ENCODE assay signal across 21 mouse cellular contexts in genomic region chr9:54745740-54746370, GRCm38 (mm10). TPM values are rescaled to one million over a fixed set of nuclear protein-coding genes. Genes with fewer than 3 reads are reported as not detected.
DNase-seq lines count a peak whose midpoint lies in the region; ATAC-seq and TF ChIP-seq lines count a peak whose summit lies in the region.
"Had no signal": no experiment of that assay in that cellular context is flagged by ENCODE, and none has a peak within 500 bp of the region (broad histone marks: within the 10 kb centered on the region; RNA-seq: fewer than 3 reads in every experiment).

No protein-coding gene starts in this region.

- ATAC-seq in intestine, embryonic 15.5 days: peak; percentile 49; the same call in 1 of the 2 replicates
- ATAC-seq in intestine, postnatal 0 days: no peak
- 0 out of 2 replicates have a peak, but pooled peaks have one; percentile 23 for ATAC-seq in stomach, embryonic 14.5 days (ENCODE audit: insufficient number of reproducible peaks, insufficient read depth, low FRiP score, low read depth)
- ATAC-seq in stomach, postnatal 0 days (ENCODE audit: low FRiP score, low TSS enrichment): no peak
- ATAC-seq: forebrain, embryonic 15.5 days had no signal

- no peak overlapping the region for H3K27ac ChIP-seq in intestine, embryonic 15.5 days
- no peak overlapping the region for H3K27ac ChIP-seq in intestine, postnatal 0 days (ENCODE audit: low read depth, low read length)
- no peak overlapping the region for H3K27ac ChIP-seq in stomach, embryonic 14.5 days (ENCODE audit: low read length)
- H3K27ac ChIP-seq in stomach, postnatal 0 days (replicated peaks): no peak overlapping the region
- peak overlapping the region; percentile 50 for H3K27ac ChIP-seq in limb, embryonic 10.5 days
- H3K27ac ChIP-seq: embryonic facial prominence, embryonic 15.5 days; forebrain, embryonic 15.5 days; gastrocnemius, adult 2 months; heart, embryonic 10.5 days; kidney, postnatal 0 days; liver, embryonic 14.5 days had no signal

- H3K4me1 ChIP-seq in intestine, embryonic 15.5 days (replicated peaks): no peaks in the 10 kb centered on the region
- H3K4me1 ChIP-seq in intestine, postnatal 0 days (replicated peaks; ENCODE audit: control insufficient read depth, insufficient read depth, low read length): no peaks in the 10 kb centered on the region
- H3K4me1 ChIP-seq in stomach, embryonic 14.5 days (ENCODE audit: control insufficient read depth, insufficient read depth, low read length): no peaks in the 10 kb centered on the region
- no peaks in the 10 kb centered on the region for H3K4me1 ChIP-seq in stomach, postnatal 0 days (replicated peaks; ENCODE audit: control insufficient read depth, insufficient read depth)
- H3K4me1 ChIP-seq in limb, embryonic 10.5 days: peaks cover 31% of the 10 kb centered on the region

- no peaks in the 10 kb centered on the region for H3K36me3 ChIP-seq in intestine, embryonic 15.5 days
- no peaks in the 10 kb centered on the region for H3K36me3 ChIP-seq in intestine, postnatal 0 days (ENCODE audit: control insufficient read depth, insufficient read depth)
- H3K36me3 ChIP-seq in stomach, embryonic 14.5 days (ENCODE audit: control insufficient read depth, insufficient read depth, low read length): no peaks in the 10 kb centered on the region
- no peaks in the 10 kb centered on the region for H3K36me3 ChIP-seq in stomach, postnatal 0 days (ENCODE audit: control insufficient read depth, insufficient read depth, low read length)
- no peaks in the 10 kb centered on the region for H3K36me3 ChIP-seq in limb, embryonic 10.5 days
- H3K36me3 ChIP-seq: embryonic facial prominence, embryonic 15.5 days; forebrain, embryonic 15.5 days; heart, embryonic 10.5 days had no signal

- no peak for TF ChIP-seq CTCF in intestine, postnatal 0 days (IDR thresholded peaks at IDR 0.05; ENCODE audit: low read depth)
- no peak for TF ChIP-seq CTCF in stomach, postnatal 0 days (IDR thresholded peaks at IDR 0.05; ENCODE audit: low read depth)

- no peak for TF ChIP-seq EP300 in stomach, postnatal 0 days (optimal IDR thresholded peaks at IDR 0.05)

- no peak overlapping the region for H3K4me2 ChIP-seq in intestine, embryonic 15.5 days (replicated peaks)
- no peak overlapping the region for H3K4me2 ChIP-seq in intestine, postnatal 0 days (replicated peaks; ENCODE audit: low read depth)
- no peak overlapping the region for H3K4me2 ChIP-seq in stomach, embryonic 14.5 days (replicated peaks; ENCODE audit: low read depth, low read length)
- no peak overlapping the region for H3K4me2 ChIP-seq in stomach, postnatal 0 days (replicated peaks; ENCODE audit: low read depth)
- H3K4me2 ChIP-seq: embryonic facial prominence, embryonic 15.5 days; forebrain, embryonic 15.5 days had no signal

- WGBS in intestine, embryonic 15.5 days: 51% methylated on average over 13 of the region's 13 CpGs
- WGBS in intestine, postnatal 0 days: 57% methylated on average over 13 of the region's 13 CpGs
- 23% methylated on average over 13 of the region's 13 CpGs for WGBS in stomach, embryonic 14.5 days
- WGBS in stomach, postnatal 0 days: 39% methylated on average over 13 of the region's 13 CpGs
- 48% methylated on average over 13 of the region's 13 CpGs for WGBS in limb, embryonic 10.5 days

- no peaks in the 10 kb centered on the region for H3K9me3 ChIP-seq in intestine, embryonic 15.5 days
- no peaks in the 10 kb centered on the region for H3K9me3 ChIP-seq in intestine, postnatal 0 days (ENCODE audit: control insufficient read depth)
- no peaks in the 10 kb centered on the region for H3K9me3 ChIP-seq in stomach, embryonic 14.5 days (ENCODE audit: control insufficient read depth, low read depth, low read length)
- H3K9me3 ChIP-seq in stomach, postnatal 0 days (ENCODE audit: control insufficient read depth, low read length): no peaks in the 10 kb centered on the region
- no peaks in the 10 kb centered on the region for H3K9me3 ChIP-seq in limb, embryonic 10.5 days (replicated peaks)
- H3K9me3 ChIP-seq: embryonic facial prominence, embryonic 15.5 days; forebrain, embryonic 15.5 days; heart, embryonic 10.5 days had no signal

- DNase-seq in stomach, postnatal 0 days (ENCODE audit: low spot score): no peak
- DNase-seq in limb, embryonic 10.5 days (ENCODE audit: low spot score): no peak
- DNase-seq in layer of hippocampus, postnatal 36 days: no peak
- no peak for DNase-seq in cerebellum, adult 8-10 months
- no peak for DNase-seq in left cerebral cortex, postnatal 36 days (ENCODE audit: low spot score in 2 of 2)
- DNase-seq: cerebellum, postnatal 14 days; gastrocnemius, adult 2 months; left cerebral cortex, postnatal 4 days; lung, postnatal 10 days; right cerebral cortex, postnatal 25 days; thymus, postnatal 36 days had no signal

- H3K4me3 ChIP-seq in intestine, embryonic 15.5 days (replicated peaks): no peak overlapping the region
- H3K4me3 ChIP-seq in intestine, postnatal 0 days (ENCODE audit: low read depth, low read length): no peak overlapping the region
- no peak overlapping the region for H3K4me3 ChIP-seq in stomach, embryonic 14.5 days (ENCODE audit: low read depth, low read length)
- H3K4me3 ChIP-seq in stomach, postnatal 0 days (ENCODE audit: low read depth, low read length): no peak overlapping the region
- H3K4me3 ChIP-seq in limb, embryonic 10.5 days: no peak overlapping the region
- H3K4me3 ChIP-seq: embryonic facial prominence, embryonic 15.5 days; forebrain, embryonic 15.5 days; gastrocnemius, adult 2 months; heart, embryonic 10.5 days had no signal

- intact Hi-C loops in left cerebral cortex, postnatal 36 days (cut with DNase I): no loop called here

- H3K9ac ChIP-seq in intestine, embryonic 15.5 days: no peak overlapping the region
- H3K9ac ChIP-seq in intestine, postnatal 0 days (ENCODE audit: low read depth, low read length): no peak overlapping the region
- no peak overlapping the region for H3K9ac ChIP-seq in stomach, embryonic 14.5 days (replicated peaks; ENCODE audit: low read depth, low read length)
- H3K9ac ChIP-seq in stomach, postnatal 0 days (ENCODE audit: low read length): no peak overlapping the region
- H3K9ac ChIP-seq: embryonic facial prominence, embryonic 15.5 days; forebrain, embryonic 15.5 days; liver, embryonic 14.5 days had no signal

- no peaks in the 10 kb centered on the region for H3K27me3 ChIP-seq in intestine, embryonic 15.5 days (replicated peaks)
- no peaks in the 10 kb centered on the region for H3K27me3 ChIP-seq in intestine, postnatal 0 days (replicated peaks; ENCODE audit: control insufficient read depth, insufficient read depth, low read length)
- H3K27me3 ChIP-seq in stomach, embryonic 14.5 days (ENCODE audit: control insufficient read depth, insufficient read depth, low read length): no peaks in the 10 kb centered on the region
- H3K27me3 ChIP-seq in stomach, postnatal 0 days (ENCODE audit: control insufficient read depth, insufficient read depth, low read length): no peaks in the 10 kb centered on the region
- H3K27me3 ChIP-seq in limb, embryonic 10.5 days (ENCODE audit: low read depth, poor library complexity, severe bottlenecking): no peaks in the 10 kb centered on the region
- H3K27me3 ChIP-seq: embryonic facial prominence, embryonic 15.5 days; forebrain, embryonic 15.5 days had no signal

RNA-seq across cellular contexts. Expression of gene Wdr61, which starts 11.5 kb away (rescaled TPM):
- 149 and 152 TPM in 2 replicates for polyA plus RNA-seq in intestine, embryonic 15.5 days (2015; fragmentation: Nextera tagmentation; extraction: Ambion mirVana)
- polyA plus RNA-seq in intestine, postnatal 0 days (2015; fragmentation: Nextera tagmentation; extraction: Ambion mirVana): 108 and 111 TPM in 2 replicates
- polyA plus RNA-seq in stomach, embryonic 14.5 days (2014; fragmentation: Nextera tagmentation; extraction: Ambion mirVana): 169 and 175 TPM in 2 replicates
- 129 and 132 TPM in 2 replicates for polyA plus RNA-seq in stomach, postnatal 0 days (2015; fragmentation: Nextera tagmentation; extraction: Ambion mirVana)
- 178 and 190 TPM in 2 replicates for polyA plus RNA-seq in limb, embryonic 10.5 days (2016; fragmentation: Nextera tagmentation; extraction: Ambion mirVana)
- 10 to 100 TPM; 60.9 to 62.5 TPM for total RNA-seq in layer of hippocampus, postnatal 36 days (2021)
- 10 to 100 TPM; 51.8 to 52.7 TPM for total RNA-seq in left cerebral cortex, postnatal 36 days (2021)

RNA-seq across cellular contexts. Expression of gene Crabp1, which starts 18.7 kb away (rescaled TPM):
- polyA plus RNA-seq in intestine, embryonic 15.5 days (2015; fragmentation: Nextera tagmentation; extraction: Ambion mirVana): 16.5 and 16.7 TPM in 2 replicates
- polyA plus RNA-seq in intestine, postnatal 0 days (2015; fragmentation: Nextera tagmentation; extraction: Ambion mirVana): 3.2 and 3.5 TPM in 2 replicates
- polyA plus RNA-seq in stomach, embryonic 14.5 days (2014; fragmentation: Nextera tagmentation; extraction: Ambion mirVana): 99.4 and 126 TPM in 2 replicates
- 2.8 and 4.1 TPM in 2 replicates for polyA plus RNA-seq in stomach, postnatal 0 days (2015; fragmentation: Nextera tagmentation; extraction: Ambion mirVana)
- polyA plus RNA-seq in limb, embryonic 10.5 days (2016; fragmentation: Nextera tagmentation; extraction: Ambion mirVana): 615 and 856 TPM in 2 replicates
- 1 to 10 TPM; 1.2 TPM for total RNA-seq in layer of hippocampus, postnatal 36 days (2021)
- 1 to 10 TPM; 1.8 to 2.6 TPM for total RNA-seq in left cerebral cortex, postnatal 36 days (2021)
- total RNA-seq: heart, postnatal 25 days; megakaryocyte-erythroid progenitor cell, adult 5-6 weeks had no signal

RNA-seq across cellular contexts. Expression of gene Dnaja4, which starts 47.2 kb away (rescaled TPM):
- 4.1 and 4.3 TPM in 2 replicates for polyA plus RNA-seq in intestine, embryonic 15.5 days (2015; fragmentation: Nextera tagmentation; extraction: Ambion mirVana)
- 3.4 and 4.0 TPM in 2 replicates for polyA plus RNA-seq in intestine, postnatal 0 days (2015; fragmentation: Nextera tagmentation; extraction: Ambion mirVana)
- polyA plus RNA-seq in stomach, embryonic 14.5 days (2014; fragmentation: Nextera tagmentation; extraction: Ambion mirVana): 4.7 and 6.2 TPM in 2 replicates
- polyA plus RNA-seq in stomach, postnatal 0 days (2015; fragmentation: Nextera tagmentation; extraction: Ambion mirVana): 5.5 and 6.2 TPM in 2 replicates
- 2.7 and 2.9 TPM in 2 replicates for polyA plus RNA-seq in limb, embryonic 10.5 days (2016; fragmentation: Nextera tagmentation; extraction: Ambion mirVana)
- total RNA-seq in layer of hippocampus, postnatal 36 days (2021): 10 to 100 TPM; 52.4 to 57.9 TPM
- 10 to 100 TPM; 38.8 to 42.9 TPM for total RNA-seq in left cerebral cortex, postnatal 36 days (2021)

Comparison
In these comparisons a context has a peak if more than half of its experiments do, and no peak if none do; other contexts are left out.
1. ATAC-seq: peak in intestine, embryonic 15.5 days (single experiment) and stomach, embryonic 14.5 days (single experiment); none in intestine, postnatal 0 days (single experiment) and stomach, postnatal 0 days (single experiment).